Mouse (Mus musculus) lung, adult 18-20 months (tissue): Measurements from ENCODE around the gene Rmnd5a.
A peak's percentile ranks its signal among the peaks of the same experiment; 100 is the strongest.

ENCODE experiments used
- DNase-seq, 2 experiments: peaks; one replicate each; pipeline ENCODE4 v3.0.0; 2022; ENCODE audit warnings: mixed read lengths in 2 of 2

The Rmnd5a gene

DNA sequence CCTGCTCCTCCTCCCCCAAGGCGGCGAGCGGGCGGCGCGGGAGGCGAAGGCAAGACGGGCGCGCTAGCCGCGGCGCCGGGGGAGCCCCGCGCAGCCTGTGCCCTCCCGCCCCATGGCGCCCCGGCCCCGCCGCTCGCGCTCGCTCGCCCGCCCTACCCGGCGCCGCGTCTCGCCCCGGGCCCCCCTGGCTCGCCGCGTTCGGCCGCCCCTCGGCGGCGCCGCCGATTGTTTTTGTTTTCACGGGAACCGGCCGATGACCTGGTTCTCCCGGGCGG lies 283 bp downstream of the Rmnd5a start:
- no peak for DNase-seq

DNA sequence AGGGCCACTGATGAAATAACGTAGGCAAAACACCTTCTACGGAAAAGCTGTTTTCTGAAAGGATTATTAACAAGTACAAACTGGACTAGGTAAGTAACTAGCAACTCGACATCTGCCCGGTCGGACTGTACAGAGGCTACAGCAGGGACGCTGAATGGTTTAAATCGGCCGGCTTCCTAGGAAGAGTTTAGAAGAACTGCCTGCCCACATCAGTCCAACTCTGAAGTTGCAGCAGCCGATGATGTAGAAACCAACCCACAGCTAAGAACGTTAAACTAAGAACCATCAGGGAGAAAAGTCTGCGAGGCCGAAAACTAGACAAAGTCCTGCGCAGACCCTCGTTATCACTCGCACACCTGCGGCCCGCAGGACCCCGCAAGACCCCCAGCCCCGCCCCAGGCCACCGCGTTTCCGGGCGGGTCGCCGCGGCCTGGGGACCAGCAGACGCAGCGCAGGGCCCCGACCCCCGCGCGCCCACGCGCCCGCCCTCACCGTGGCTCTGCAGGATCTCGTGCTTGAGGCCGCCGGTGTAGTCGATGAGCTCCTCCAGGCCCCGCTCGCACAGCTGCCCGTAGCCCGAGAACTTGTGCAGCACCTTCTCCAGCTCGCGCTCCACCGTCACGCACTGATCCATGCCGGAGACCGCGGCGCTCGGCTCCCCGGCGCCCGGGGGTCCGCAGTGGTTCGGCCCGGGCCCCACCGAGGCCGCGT lies 776 bp downstream of the Rmnd5a start:
- DNase-seq = peak; percentile 38 to 49

DNA sequence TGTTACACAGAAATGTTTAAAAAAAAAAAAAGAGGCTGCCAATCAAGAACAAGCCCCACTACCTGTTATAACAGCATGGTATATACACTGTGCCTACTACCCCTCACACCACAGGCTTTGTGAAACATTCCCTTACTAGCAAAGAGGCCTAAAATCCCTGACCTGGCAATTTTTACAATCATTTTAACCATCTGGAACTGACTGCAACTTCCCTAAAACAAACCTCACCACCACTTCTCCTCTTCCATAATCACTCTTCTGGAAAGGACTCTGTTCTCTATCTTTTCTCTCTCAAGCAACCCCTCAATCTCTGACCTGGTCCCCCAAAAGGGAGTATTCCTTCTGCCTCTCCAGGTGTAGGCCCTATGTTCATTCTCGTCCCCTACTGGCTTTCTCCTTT lies 2.4 kb downstream of the Rmnd5a start:
- DNase-seq = no peak

DNA sequence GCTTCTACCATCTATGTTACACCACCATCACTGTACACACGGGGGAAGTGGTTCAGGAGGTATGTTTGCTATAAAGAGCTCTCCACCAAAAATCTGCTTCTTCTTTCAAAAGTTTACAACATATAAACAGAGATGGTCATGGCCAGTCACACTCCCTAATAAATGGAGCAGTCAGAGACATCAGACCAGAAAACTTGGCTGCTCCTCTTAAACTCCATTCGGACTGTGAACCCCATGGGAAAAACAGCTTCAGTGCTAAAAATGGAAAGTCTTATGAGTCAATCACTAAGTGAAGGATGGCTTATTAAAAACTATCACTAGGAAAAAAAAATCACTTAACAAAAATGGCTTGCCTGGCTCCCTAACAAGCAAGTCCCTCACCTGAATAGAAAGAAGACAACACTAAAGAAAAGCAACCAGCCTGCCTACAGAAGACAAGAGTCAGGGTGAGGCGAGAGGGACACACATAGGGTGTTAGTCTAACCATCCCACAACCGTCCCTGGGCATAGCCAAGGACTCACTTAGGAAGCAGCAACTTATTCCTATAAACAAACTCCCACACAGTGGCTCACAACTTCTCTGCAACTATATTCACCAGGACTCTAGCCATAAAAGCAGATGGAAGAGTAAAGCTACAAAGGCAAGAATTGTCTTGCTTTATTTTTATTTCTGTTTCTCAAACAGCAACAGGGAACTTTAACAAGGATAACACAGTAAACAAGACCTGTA lies 12.3 kb downstream of the Rmnd5a start:
- no peak for DNase-seq

DNA sequence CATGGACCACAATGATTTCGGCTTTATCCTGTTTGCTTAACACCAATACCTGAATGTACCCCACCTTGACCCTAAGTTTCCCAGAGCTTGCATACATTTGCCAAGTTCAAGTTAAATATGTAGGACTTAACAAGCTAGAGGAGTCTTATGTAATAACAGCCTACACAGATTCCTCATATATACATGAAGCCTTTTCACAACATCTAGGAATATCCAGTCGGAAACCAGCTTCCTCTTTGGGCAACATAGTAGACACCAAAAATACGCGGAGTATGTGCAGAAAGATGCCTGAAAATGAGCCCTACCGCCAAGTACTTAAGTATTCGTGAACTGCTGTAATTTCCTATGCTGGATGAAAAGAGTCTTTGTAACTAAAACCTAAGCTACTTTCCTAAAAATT lies 14.8 kb downstream of the Rmnd5a start:
- DNase-seq = no peak

DNA sequence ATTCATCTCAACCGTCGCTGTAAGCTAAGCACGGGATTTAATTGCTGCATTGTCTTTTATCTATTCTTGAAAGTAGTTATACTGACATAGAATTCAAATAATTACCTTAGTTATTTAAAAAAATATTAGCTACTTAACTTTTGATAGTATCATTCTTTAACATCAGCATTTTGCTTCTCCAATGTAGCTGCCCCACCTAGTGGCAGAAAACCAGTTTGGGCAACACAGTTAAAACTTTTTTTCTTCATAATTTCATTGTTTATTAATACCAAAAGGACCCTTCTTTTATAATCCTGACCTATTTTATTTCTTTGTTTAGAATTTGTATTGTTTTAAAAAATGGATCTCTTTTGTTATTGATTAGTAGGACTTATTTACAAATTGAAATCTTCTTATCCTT lies 17.3 kb downstream of the Rmnd5a start:
- peak in 1 of 2 experiments; percentile 19 for DNase-seq

DNA sequence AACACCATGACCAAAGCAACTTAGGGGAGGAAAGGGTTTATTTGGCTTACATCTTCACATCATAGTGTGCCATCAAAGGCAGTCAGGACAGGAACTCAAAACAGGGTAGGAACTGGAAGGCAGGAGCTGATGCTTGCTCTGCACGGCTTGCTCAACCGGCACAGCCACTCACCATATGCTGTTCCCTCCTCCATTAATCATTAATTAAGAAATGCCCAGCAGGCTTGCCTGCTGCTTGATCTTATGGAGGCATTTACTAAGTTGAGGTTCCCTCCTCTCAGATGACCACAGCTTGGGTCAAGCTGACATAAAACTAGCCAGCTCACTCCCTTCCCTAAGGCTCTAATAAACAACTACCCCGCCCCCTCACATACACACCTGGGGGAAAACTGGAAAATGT lies 18.3 kb downstream of the Rmnd5a start:
- DNase-seq = no peak

DNA sequence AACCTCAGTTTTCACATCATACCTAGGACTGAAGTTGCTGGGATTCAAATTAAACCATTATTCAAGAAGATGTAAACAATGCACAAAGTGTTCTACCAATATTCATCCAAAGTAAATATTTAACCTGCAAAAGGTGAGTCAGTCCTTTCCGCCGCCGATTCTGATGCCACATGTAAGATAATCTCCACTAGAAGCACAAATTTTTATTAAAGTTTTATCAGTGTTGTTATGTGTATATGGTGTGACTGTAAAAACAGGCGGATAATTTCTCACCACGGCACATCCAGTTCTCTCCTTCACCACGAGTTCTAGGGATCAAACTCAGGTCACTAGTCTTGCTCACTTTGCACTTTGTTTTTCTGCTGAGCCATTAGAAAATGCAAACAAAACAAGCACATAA lies 19.6 kb downstream of the Rmnd5a start:
- no peak for DNase-seq

DNA sequence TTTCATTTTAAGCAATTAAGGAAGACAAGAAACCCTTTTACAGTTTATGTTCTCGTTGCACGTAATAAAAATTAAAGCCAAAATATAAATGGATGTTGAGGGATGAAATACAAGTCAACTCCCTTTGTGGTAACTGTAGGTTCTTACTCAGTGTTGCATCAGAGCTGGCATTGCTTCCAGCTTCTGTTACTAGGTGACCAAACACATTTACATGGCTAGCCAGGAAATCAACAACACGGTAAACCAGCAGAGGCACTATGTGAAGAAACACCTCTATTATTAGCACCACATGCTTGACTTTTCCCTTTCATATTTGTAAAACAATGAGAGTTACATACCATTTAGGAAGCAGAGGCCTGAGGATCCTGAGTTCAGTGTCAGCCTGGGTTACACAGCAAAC lies 21.6 kb downstream of the Rmnd5a start:
- peak; percentile 64 to 78 for DNase-seq

DNA sequence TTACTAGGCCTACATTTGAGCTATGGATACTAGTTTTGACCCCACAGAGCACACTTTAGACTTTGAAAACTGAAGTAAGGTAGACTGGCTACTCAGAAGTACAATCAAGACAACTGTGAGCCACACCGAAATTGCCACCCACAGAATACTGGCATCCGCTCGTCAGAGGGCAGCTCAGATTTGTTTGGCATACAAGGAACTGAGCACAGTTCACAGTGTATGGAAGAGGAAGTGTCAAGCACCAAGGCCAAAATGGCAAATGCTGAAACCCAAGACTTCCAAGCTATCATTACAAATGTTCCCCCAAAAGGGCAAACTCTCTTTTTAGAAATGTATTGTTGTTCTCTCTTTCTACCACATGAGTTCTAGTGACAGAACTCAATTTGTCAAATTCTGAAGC lies 25.0 kb downstream of the Rmnd5a start:
- no peak for DNase-seq

DNA sequence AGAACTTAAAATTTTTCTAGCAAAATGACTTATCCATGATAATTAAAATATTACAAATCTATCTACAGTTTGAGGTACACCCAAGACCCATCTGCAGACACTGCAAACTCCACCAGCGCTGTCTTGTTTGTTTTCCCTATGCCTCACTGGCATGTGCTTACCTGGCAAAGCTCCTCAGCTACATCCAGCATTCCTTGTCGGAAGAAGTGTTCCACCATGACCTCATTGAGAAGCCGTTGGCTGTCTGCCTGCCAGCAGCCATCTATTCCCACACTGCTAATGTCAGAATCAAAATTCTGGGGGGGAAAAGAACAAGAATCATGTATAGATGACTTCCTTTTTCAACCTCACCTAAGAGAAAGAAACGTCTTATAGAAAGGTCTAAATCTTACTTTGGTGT lies 25.8 kb downstream of the Rmnd5a start:
- DNase-seq = peak in 1 of 2 experiments; percentile 28

DNA sequence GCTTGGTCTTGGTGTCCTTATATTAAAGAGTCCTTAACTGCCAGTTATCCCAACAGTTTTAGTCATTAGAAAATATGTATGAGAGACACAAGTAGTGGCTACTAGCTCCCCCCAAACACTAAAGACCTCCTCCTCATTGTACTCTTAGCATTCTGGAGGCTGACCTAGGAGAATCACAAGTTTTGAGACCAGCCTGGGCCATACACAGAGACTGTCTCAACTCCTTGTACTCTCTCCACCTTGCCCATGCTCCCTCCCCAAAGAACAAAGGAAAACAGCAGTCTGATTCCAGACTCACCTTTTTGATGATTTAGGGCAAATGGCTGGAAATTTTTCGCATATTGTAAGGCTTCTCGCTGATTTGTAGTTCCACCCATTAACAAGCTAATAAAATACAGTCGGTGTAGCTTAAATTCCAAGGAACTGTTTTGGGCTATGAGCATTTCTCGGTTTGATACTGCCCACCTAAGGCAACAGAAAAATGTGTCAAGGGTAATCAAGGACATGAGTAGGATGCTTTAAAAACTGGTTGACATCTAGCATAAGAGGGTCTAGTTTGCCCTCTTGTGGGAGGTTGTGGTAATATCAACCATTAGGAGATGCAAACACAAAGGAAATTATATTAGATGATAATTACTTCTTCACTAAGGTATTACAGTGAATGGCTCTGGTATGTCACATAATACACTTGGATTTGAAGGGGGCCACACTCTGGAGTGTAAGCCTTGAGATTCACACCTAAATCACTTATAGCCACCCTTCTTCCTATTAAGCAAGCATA lies 41.4 kb downstream of the Rmnd5a start:
- DNase-seq = no peak

DNA sequence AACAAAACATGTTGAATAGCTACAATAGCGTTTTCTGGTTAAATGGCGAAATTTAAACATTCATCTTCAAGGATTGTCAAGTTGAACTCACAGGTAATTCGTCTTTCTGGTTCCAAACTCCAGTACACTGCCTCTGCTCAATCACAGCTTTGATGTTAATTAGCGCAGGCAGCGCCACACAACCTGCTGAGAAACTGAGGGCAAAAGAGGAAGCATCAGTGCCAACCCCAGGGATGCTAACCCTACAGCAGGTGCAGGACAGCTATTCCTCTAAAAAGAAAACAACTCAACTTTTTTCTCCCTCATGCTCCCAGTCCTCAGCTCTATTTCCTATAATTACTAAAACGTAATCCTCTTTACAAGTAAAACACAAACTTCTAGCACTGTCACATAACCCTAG lies 43.7 kb downstream of the Rmnd5a start:
- no peak for DNase-seq

DNA sequence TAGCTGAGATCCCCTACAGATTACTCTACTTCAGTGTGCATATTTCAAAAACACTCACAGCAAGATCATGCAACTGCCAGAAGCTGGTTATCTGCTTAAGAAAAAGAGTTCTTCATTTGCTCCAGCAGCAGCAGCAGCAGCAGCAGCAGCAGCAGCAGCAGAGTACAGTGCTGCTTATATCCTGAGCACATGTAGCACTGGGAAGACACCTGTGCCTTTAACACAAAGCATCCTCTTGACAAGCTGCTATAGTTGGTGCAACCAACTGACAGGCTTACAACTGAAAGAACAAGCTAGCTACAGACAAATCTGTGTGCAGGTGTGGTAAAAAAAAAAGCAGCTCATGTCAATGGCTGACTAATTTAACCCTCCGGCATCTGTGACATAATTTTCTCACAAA lies 44.4 kb downstream of the Rmnd5a start:
- DNase-seq = no peak

DNA sequence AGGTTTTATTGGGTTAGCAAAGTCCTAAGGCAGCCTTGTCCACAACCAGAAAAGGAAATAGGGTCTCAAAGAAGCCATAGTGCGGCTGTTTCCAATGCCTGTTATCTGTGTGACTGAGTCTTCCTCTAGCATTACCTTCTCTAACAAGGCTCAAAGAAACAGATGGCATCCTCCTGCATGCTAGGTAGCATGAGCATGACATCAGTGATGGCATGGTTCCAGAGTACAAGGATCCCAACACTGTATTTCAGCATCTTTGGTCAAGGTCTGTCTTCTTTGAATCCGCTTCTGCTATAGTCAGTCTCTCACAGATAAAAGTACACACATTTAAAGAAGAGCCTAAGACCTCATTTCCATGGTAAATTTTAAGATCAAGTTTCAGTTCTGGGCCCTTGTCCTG lies 49.9 kb downstream of the Rmnd5a start:
- DNase-seq = no peak

DNA sequence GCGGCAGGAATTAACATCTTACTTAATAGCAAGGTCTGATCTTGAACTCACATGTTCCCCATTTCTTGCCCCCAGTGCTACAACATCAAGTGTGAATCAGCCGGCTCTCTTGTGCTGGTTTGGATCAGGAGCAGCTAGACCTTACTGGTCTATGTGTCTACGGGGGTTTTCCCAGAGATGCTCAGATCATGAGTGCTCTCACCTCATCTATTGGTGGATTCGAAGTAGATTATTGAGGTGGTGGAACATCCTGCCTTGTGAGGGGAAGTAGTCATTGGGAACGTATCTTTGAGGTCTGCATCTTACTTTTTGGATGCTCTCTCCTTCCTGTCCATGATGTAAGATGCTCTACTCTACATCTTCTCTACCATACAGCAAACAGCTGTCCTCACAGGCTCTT lies 58.8 kb downstream of the Rmnd5a start:
- DNase-seq = no peak

DNA sequence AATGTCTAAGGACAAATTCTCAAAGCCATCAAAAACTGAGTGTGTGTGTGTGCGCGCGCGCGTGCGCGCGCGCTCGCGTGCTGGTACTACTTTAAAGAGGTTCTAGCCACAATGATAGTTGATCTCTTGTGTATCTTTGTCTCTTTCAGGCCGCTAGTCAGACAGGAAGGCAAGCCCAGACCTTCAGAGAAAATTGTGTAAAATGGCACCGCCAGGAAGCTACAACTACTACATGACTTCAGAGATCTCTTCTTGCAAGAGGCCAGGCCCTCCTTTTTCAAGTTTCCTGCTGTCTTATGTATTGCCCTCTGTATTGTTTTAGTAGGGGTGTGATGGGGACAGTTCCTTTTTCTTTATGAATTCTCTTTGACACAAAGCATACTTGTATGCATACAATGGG lies 63.7 kb downstream of the Rmnd5a start:
- no peak for DNase-seq

DNA sequence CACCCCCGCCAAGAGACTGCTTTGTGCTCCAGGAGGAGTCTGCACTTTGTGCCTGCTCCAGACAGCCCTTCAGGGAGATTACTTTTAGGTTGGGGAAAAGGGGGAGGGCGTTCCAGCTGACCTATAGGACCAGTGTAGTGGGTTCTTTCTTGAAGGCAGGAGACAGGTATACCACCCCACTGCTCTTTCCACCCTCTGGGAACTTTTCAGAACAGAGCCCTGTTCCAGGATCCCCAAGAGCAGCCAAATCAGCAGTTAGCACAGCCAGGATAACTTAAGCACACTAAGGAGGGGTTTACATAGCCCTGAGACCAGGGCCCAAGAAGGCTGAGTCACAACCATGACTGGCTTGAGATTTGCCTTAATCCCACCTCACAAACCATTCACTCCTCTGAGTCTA lies 65.5 kb downstream of the Rmnd5a start:
- DNase-seq = no peak

DNA sequence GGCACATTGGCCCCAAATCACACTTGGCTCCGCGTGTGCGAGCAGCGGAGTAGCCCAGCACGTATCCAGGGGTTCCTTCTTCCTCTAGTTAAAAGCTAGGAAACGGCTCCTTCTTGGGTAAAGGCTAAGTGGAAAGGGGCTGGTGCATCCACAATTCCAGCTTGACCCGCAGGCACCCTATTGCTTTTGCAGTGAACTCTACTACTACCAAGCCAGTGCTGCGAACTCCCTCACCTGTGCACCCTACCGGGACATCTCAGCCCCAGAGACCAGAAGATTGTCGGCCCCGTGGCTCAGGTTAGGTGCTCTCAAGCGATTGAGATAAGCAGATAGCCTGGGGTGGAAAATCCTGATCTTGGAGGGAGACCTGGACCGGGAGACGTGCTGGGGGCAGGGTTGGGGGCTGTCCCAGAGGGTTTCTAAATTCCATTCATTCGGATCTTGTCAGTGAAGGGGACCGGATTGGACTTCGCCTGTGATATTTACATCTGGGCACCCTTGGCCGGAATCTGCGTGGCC lies 66.1 kb downstream of the Rmnd5a start:
- DNase-seq = no peak

DNA sequence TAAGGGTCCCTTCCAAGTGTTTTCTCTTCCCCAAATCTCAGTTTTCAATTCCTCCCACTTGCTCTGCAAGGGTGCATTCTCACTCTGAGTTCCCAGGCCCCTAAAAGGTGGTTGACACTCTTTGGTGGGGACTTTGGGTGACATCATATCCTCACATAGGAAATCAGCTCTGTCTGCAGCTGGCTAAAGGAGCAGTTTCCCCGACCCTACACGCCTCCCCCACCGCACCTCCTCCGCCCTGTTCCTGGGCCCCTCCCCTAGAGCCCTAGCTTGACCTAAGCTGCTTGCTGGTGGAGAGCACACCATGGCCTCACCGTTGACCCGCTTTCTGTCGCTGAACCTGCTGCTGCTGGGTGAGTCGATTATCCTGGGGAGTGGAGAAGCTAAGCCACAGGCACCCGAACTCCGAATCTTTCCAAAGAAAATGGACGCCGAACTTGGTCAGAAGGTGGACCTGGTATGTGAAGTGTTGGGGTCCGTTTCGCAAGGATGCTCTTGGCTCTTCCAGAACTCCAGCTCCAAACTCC lies 67.1 kb downstream of the Rmnd5a start, which contains the start of gene Cd8a:
Gene Cd8a (plus strand): TSS at position 179 of the 527 bp plus-strand sequence.
- no peak for DNase-seq

DNA sequence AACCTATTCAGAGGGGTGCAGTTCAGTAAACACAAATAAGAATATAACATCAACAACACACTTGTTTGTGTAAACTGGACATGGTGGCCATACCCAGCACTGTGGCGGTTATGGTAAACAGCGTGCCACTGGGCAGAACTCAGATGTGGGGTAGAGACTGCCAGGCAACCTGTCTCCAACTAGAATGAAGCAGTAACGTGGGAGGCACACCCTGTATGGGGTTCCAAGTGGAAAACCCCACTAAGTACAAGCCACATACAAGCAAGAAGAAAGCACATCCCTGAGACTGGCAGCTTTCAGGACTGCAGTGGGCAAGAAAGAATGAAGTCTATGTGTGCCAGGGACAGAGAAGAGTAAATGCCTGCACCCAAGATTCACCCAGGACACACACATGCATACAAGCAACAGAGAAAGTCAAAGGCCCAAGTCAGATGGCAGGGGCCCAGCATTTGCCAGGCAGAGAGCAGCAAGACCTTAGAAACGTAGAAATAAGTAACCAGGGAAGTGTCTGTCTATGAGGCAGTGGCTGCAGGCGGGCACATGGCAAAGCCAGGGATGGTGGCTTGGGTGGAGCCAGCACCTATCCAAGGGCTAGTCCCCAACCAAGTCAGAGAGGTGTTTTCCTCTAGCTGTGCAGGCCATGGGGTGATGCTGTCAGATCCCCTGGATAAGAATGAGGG lies 68.3 kb downstream of the Rmnd5a start:
- no peak for DNase-seq

DNA sequence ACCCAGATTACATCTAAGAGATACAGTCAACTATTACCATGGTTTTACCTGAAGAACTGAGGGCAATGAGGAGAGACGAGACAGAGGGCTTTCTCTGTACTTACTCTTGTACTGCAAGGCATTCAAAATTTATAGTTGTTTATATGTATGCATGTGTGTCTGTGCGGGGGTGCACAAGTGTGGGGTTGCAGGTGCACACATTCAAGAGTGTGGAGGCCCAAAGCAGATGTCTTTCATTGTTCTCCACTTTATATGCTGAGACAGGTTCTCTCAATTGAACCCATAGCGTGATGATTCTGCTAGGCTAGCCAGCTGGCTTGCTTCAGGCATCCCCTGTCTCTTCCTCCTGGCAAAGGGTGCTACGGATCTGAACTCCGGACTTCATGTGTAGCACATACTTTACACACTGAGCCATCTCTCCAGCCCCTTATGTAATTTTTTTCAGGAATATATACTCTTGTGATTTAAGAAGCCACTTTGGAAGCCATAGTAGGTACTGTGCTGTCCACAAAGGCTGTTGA lies 69.3 kb downstream of the Rmnd5a start:
- DNase-seq = no peak

DNA sequence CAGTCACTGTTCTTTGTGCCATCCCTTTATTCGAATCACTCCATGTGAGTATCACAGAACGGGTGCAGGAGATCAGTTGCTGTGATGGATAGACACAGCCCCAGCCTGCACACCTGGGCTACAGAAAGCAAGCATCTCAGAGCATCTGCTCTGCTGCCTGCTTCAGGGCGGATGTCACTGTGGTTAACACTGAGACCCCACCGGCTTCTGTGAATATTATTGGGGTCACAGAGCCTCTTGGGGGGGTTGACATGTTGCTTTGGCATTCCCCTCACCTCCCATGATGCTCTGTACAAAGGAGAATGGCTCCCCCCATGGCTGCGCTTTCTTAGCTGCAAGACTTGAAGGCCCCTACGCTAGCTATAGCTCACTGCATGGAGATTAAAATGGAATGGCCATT lies 71.0 kb downstream of the Rmnd5a start:
- no peak for DNase-seq
